Mouse (Mus musculus) stomach, postnatal 0 days (tissue): ENCODE data around the gene Ralgds. TPM values are rescaled to one million over a fixed set of nuclear protein-coding genes. Genes with fewer than 3 reads are reported as not detected.

Experiments used
- ATAC-seq: fragments of 200-750 bp; cut with Nextera tagmentation; 2 replicates; pipeline ENCODE4 v1.8.0; 2017; ENCODE audit not compliant: low FRiP score, low TSS enrichment
- DNase-seq: peaks from one replicate; pipeline ENCODE4 v3.0.0-alpha.2; 2016; ENCODE audit warnings: low spot score
- H3K27ac ChIP-seq: fragments of 300-500 bp; sonication (generic); replicated peaks from 2 replicates; pipeline ENCODE4 v1.5.1; 2014; ENCODE audit warnings: mild to moderate bottlenecking, control low read depth
- H3K27me3 ChIP-seq: fragments of 300-500 bp; sonication (generic); 2 replicates; pipeline ENCODE4 v1.6.1; 2014; ENCODE audit warnings: low read length; ENCODE audit not compliant: control insufficient read depth, insufficient read depth
- H3K36me3 ChIP-seq: fragments of 300-500 bp; sonication (generic); 2 replicates; pipeline ENCODE4 v1.6.1; 2014; ENCODE audit warnings: low read length, mixed read lengths; ENCODE audit not compliant: control insufficient read depth, insufficient read depth
- H3K4me1 ChIP-seq: fragments of 300-500 bp; sonication (generic); replicated peaks from 2 replicates; pipeline ENCODE4 v1.6.1; 2014; ENCODE audit warnings: antibody characterized with exemption; ENCODE audit not compliant: control insufficient read depth, insufficient read depth
- H3K4me2 ChIP-seq: fragments of 300-500 bp; sonication (generic); replicated peaks from 2 replicates; pipeline ENCODE4 v1.6.1; 2014; ENCODE audit warnings: low read depth, mild to moderate bottlenecking, control low read depth, moderate library complexity
- H3K4me3 ChIP-seq: fragments of 300-500 bp; sonication (generic); 2 replicates; pipeline ENCODE4 v1.5.1; 2014; ENCODE audit warnings: low read depth, low read length, control low read depth
- H3K9ac ChIP-seq: fragments of 300-500 bp; sonication (generic); 2 replicates; pipeline ENCODE4 v1.6.1; 2014; ENCODE audit warnings: mild to moderate bottlenecking, low read length, control low read depth, mixed read lengths
- H3K9me3 ChIP-seq: fragments of 300-500 bp; sonication (generic); 2 replicates; pipeline ENCODE4 v1.6.1; 2016; ENCODE audit warnings: low read length; ENCODE audit not compliant: control insufficient read depth
- CTCF ChIP-seq: IDR thresholded peaks from 2 replicates; pipeline ENCODE4 v1.5.1; 2016; ENCODE audit warnings: antibody characterized with exemption, low read depth, mild to moderate bottlenecking, moderate library complexity
- EP300 ChIP-seq: optimal IDR thresholded peaks from 2 replicates; pipeline ENCODE3; 2016; ENCODE audit warnings: antibody characterized with exemption
- WGBS: fragments of 180-500 bp; shearing (Covaris S2); extraction: QIAGEN DNeasy Blood & Tissue Kit; methylation state at CpG from one replicate; pipeline ENCODE4 v1.1.7; 2014; 5-methylcytosine and 5-hydroxymethylcytosine counted together
- polyA plus RNA-seq: library from polyadenylated mRNA; unstranded; fragments of >200 nt; fragmentation: Nextera tagmentation; extraction: Ambion mirVana; gene quantifications from 2 replicates; pipeline ENCODE4 v1.2.1, GENCODE M21; 2015

The Ralgds gene
- polyA plus RNA-seq, 1 experiment from 2014 or later, result 23.9 TPM

DNA sequence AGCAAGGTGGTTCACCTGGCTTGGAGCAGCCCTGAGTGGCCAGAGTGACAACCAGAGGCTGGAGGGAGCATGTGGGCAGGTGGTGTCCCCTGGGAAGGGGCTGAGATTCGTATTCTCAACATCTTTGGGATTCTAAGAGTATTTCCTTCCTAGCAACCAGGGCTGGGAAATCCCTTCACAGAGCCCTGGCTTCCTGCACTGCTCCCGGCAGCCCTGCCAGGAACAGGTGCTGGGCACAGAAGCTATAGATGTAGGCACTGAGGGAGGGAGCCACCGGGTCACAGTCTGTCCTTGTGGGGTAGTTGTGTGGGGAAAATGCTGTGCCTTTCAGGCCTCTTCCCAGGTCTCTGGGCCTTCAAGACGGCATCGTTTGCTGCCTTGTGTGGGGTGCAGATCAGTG lies 7.7 kb downstream of the Ralgds start:
- ATAC-seq (no peak), DNase-seq (no peak)
- Histone ChIP-seq H3K4me3 (no peak overlapping the region), H3K4me1 (peaks cover 18% of the 10 kb centered on the region), H3K9ac (no peak overlapping the region), H3K4me2 (no peak overlapping the region), H3K27ac (no peak overlapping the region), H3K9me3 (no peaks in the 10 kb centered on the region), H3K27me3 (no peaks in the 10 kb centered on the region), H3K36me3 (no peaks in the 10 kb centered on the region)
- no peak for TF ChIP-seq CTCF
- TF ChIP-seq EP300, result no peak
- WGBS, result 93% methylated on average over 5 of the region's 5 CpGs

DNA sequence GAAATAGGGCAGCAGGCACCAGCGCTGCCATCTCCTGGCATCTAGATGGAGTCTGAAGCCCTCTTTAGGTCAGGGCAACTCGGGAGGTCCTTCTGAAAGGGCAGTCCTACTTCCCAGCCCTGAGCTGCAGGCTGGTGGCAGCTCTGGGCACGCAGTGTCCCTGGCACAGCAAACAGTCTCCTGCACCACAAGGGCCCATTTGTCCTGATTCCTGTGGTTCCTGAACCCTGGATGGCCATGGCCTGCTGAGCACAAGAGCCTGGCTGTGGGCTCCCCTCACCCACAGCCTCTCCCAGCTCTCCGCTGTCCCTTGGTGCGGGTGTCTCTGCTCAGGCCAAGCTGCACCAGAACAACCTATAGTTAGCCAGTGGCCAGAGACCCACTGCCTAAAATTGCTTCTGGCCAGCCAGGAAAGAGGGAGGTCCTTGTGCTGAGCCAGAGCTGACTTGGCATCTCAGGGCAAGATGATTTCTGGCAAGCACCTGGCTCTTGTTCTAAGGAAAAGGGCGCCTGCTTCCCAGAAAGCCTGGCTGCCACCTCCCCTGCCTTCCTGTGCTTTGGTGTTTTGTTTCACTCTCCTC lies 8.7 kb downstream of the Ralgds start:
- H3K4me2 ChIP-seq, result no peak overlapping the region
- TF ChIP-seq EP300, result no peak
- no peak for TF ChIP-seq CTCF
- no peak for DNase-seq
- H3K4me3 ChIP-seq, result no peak overlapping the region
- H3K27me3 ChIP-seq, result no peaks in the 10 kb centered on the region
- H3K4me1 ChIP-seq, result peaks cover 24% of the 10 kb centered on the region
- no peaks in the 10 kb centered on the region for H3K36me3 ChIP-seq
- H3K9ac ChIP-seq, result peak overlapping the region; percentile 27; the same call in 1 of the 2 replicates
- peak overlapping the region; percentile 8; the same call in 1 of the 2 replicates for H3K27ac ChIP-seq
- no peaks in the 10 kb centered on the region for H3K9me3 ChIP-seq
- ATAC-seq, result no peak
- 75% methylated on average over 6 of the region's 6 CpGs for WGBS

DNA sequence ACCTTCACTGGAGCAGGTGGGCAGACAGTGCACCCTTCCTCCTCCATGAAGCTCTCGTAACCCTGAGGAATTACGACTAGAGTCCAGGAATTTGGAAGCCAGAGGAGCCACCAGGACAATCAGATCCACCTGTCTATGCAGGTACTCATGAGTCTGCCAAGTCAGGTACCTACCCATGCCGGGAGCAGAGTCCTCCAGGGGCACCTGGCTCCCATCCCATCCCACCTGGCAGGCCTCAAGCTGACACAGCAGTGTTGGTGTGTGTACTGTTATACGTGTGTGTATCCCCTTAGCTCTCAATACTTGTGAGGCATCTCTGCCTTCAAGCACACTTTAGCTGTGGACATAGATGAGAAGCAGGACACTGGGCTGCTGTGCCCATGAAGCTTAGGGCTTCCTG lies 9.2 kb downstream of the Ralgds start:
- ATAC-seq (no peak), DNase-seq (no peak)
- 0 out of 2 replicates have a peak overlapping the region, but pooled peaks have one; percentile 8 for H3K27ac ChIP-seq
- WGBS, result 58% methylated on average over 4 of the region's 4 CpGs
- no peak overlapping the region for H3K4me3 ChIP-seq
- H3K9ac ChIP-seq, result no peak overlapping the region; the same call in 1 of the 2 replicates
- no peaks in the 10 kb centered on the region for H3K27me3 ChIP-seq
- H3K36me3 ChIP-seq, result no peaks in the 10 kb centered on the region
- H3K9me3 ChIP-seq, result no peaks in the 10 kb centered on the region
- no peak overlapping the region for H3K4me2 ChIP-seq
- peaks cover 24% of the 10 kb centered on the region for H3K4me1 ChIP-seq
- no peak for TF ChIP-seq EP300
- no peak for TF ChIP-seq CTCF

DNA sequence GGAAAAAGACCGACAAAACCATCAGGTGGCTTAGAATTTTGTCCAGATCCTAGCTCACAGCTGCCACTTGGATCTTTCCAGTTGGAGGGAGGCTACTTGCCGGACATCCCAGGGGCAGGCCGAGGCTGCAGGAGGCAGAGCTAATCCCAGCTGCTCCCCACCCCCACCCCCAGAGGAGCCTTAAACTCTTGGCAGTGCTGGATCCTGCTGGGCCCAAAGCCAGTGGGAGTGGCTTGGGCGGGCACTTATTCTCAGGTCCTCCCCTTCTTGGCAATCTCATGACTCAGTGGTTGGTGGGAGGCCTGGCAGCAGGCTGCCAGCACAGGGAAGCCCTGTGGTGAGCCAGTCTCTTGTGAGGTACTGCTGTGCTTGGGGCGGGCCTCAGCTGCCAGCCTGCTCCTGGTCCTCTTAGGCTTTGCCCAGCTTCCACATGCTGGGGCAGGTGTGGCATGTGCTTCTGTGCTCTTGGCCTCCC lies 10.8 kb downstream of the Ralgds start:
- H3K9ac ChIP-seq, result no peak overlapping the region
- TF ChIP-seq EP300 (no peak), CTCF (no peak)
- no peak overlapping the region for H3K4me3 ChIP-seq
- peaks cover 24% of the 10 kb centered on the region for H3K4me1 ChIP-seq
- no peak overlapping the region for H3K4me2 ChIP-seq
- H3K27ac ChIP-seq, result peak overlapping the region; percentile 95
- H3K36me3 ChIP-seq, result no peaks in the 10 kb centered on the region
- no peaks in the 10 kb centered on the region for H3K9me3 ChIP-seq
- no peaks in the 10 kb centered on the region for H3K27me3 ChIP-seq
- DNase-seq (peak; percentile 95), ATAC-seq (peak; percentile 83)
- WGBS, result 9% methylated on average over 5 of the region's 5 CpGs

- DNase-seq (no peak), ATAC-seq (no peak)
- peak overlapping the region; percentile 95 for H3K27ac ChIP-seq
- peaks cover 24% of the 10 kb centered on the region for H3K4me1 ChIP-seq
- no peaks in the 10 kb centered on the region for H3K27me3 ChIP-seq
- H3K9ac ChIP-seq, result no peak overlapping the region; the same call in 1 of the 2 replicates
- no peak overlapping the region for H3K4me2 ChIP-seq
- 78% methylated on average over 10 of the region's 10 CpGs for WGBS
- no peaks in the 10 kb centered on the region for H3K9me3 ChIP-seq
- H3K36me3 ChIP-seq, result no peaks in the 10 kb centered on the region
- TF ChIP-seq EP300 (no peak), CTCF (no peak)
- no peak overlapping the region for H3K4me3 ChIP-seq
Measured at GRCm38 (mm10) chr2:28524406-28524805, 11.5 kb downstream of the Ralgds start.

DNA sequence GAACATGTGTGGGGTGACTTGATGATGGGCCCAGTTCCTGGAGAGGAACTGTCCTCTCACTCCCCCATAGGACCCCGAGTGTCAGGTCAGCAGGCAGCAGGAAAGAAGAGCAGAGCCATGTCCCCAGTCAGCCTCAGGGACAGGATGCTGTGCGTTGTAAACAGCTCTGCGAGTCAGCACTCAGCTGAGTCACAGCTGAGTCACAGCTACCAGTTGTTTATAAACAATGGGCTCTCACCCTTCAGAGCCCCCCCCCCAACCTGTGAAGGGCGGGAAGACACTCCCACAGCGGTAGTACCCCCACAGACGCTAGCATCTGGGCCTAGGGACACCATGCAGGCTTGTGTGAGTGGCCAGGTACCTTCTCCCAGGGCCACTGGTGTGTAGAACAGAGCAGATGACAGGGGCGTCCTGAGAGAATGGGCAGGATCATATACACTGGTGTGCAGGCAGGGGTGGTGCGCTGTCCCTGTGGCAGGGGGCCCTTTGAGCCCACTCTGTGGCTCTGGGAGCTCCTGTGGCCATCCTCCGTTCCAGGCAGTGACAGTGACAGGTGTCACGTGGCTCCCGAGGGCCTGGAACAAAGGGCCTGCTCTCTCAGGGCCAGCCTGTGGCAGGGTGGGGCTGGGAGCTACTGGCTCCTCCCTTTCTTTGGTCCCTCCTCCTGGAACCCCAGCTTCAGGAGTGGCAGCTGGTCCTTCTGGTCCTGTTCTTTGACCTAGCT lies 12.5 kb downstream of the Ralgds start:
- Histone ChIP-seq H3K4me2 (peak overlapping the region; percentile 18; the same call in 1 of the 2 replicates), H3K36me3 (no peaks in the 10 kb centered on the region), H3K4me3 (no peak overlapping the region), H3K9ac (peak overlapping the region; percentile 48), H3K4me1 (peaks cover 28% of the 10 kb centered on the region), H3K9me3 (no peaks in the 10 kb centered on the region), H3K27ac (peak overlapping the region; percentile 95), H3K27me3 (no peaks in the 10 kb centered on the region)
- DNase-seq (peak; percentile 89), ATAC-seq (peak; percentile 88)
- WGBS, result 21% methylated on average over 11 of the region's 11 CpGs
- TF ChIP-seq CTCF, result no peak
- no peak for TF ChIP-seq EP300
